Mouse (Mus musculus) lung, adult 2 months (tissue): ENCODE measurements around the gene Sash1.

Experiments
- CTCF ChIP-seq: fragments of 200-500 bp; IDR thresholded peaks from 2 replicates; pipeline ENCODE4 v1.5.1; 2011; ENCODE audit warnings: mild to moderate bottlenecking, low read length, control low read depth; ENCODE audit not compliant: insufficient read depth
- POLR2A ChIP-seq: fragments of 200-500 bp; IDR thresholded peaks from 2 replicates; pipeline ENCODE4 v1.6.1; 2011; ENCODE audit warnings: low read depth, mild to moderate bottlenecking, control low read depth, low read length, borderline replicate concordance; ENCODE audit errors: extremely low read depth

- TF ChIP-seq CTCF (no peak), POLR2A (no peak)
These were observed 59.6 kb downstream of the Sash1 start for GRCm38 (mm10) chr10:8826303-8826702.
